Mouse (Mus musculus) limb, embryonic 12.5 days (tissue): ENCODE results near the gene Shox2. TPM values are rescaled to one million over a fixed set of nuclear protein-coding genes. Genes with fewer than 3 reads are reported as not detected.

Experiments
- ATAC-seq: fragments of 200-750 bp; cut with Nextera tagmentation; 2 replicates; pipeline ENCODE4 v1.8.0; 2017; ENCODE audit warnings: low read depth, moderate TSS enrichment; ENCODE audit not compliant: insufficient number of reproducible peaks, insufficient read depth, low FRiP score, low TSS enrichment
- H3K27ac ChIP-seq: fragments of 300-500 bp; sonication (generic); 2 replicates; pipeline ENCODE4 v1.5.1; 2016; ENCODE audit warnings: mild to moderate bottlenecking, moderate library complexity
- H3K27me3 ChIP-seq: fragments of 300-500 bp; sonication (generic); 2 replicates; pipeline ENCODE4 v1.6.1; 2016; ENCODE audit warnings: mild to moderate bottlenecking, moderate library complexity
- H3K36me3 ChIP-seq: fragments of 300-500 bp; sonication (generic); 2 replicates; pipeline ENCODE4 v1.6.1; 2016; ENCODE audit warnings: mild to moderate bottlenecking, moderate library complexity
- H3K4me1 ChIP-seq: fragments of 300-500 bp; sonication (generic); replicated peaks from 2 replicates; pipeline ENCODE4 v1.6.1; 2016
- H3K4me2 ChIP-seq: fragments of 300-500 bp; sonication (generic); 2 replicates; pipeline ENCODE4 v1.6.1; 2016; ENCODE audit warnings: mild to moderate bottlenecking, moderate library complexity
- H3K4me3 ChIP-seq: fragments of 300-500 bp; sonication (generic); replicated peaks from 2 replicates; pipeline ENCODE4 v1.5.1; 2016; ENCODE audit warnings: mild to moderate bottlenecking
- H3K9ac ChIP-seq: fragments of 300-500 bp; sonication (generic); replicated peaks from 2 replicates; pipeline ENCODE4 v1.6.1; 2016; ENCODE audit warnings: mild to moderate bottlenecking, moderate library complexity
- H3K9me3 ChIP-seq: fragments of 300-500 bp; sonication (generic); 2 replicates; pipeline ENCODE4 v1.6.1; 2016; ENCODE audit warnings: mild to moderate bottlenecking, moderate library complexity
- WGBS: fragments of 180-500 bp; shearing (Covaris S2); methylation state at CpG from one replicate; pipeline ENCODE4 v1.1.7; 2016; 5-methylcytosine and 5-hydroxymethylcytosine counted together
- polyA plus RNA-seq: library from polyadenylated mRNA; unstranded; fragments of >200 nt; fragmentation: Nextera tagmentation; extraction: Ambion mirVana; gene quantifications from 2 replicates; pipeline ENCODE4 v1.2.1, GENCODE M21; 2016

The Shox2 gene
- polyA plus RNA-seq: 98.3 and 107 TPM in 2 replicates

DNA sequence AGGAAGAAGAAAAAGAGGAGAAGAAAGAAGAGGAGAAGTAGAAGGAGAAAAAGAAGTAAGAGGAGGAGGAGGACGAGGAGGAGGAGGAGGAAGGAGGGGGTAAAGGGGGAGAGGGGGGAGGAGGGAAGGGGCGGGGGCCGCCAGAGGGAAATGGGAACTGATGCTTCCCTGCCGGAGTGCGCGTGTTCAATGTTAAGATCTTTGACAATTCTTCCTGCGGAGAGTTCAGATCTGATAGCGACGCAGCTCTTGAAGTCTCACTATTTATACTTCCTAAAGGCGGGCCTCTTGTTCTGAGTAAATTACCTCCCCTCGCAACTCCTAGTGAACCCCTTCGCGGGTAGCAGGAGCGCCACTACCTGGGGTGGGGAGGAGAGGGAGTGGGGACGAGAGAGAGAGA lies at the start of gene Shox2:
TSS of gene Shox2 (minus strand) at position 66 of the 400 bp plus-strand sequence.
- Histone ChIP-seq H3K9me3 (no peaks in the 10 kb centered on the region), H3K27ac (peak within 1 kb of the TSS; percentile 99), H3K9ac (peak within 1 kb of the TSS; percentile 97), H3K4me1 (peaks cover 23% of the 10 kb centered on the region), H3K36me3 (no peaks in the 10 kb centered on the region), H3K4me2 (peak within 1 kb of the TSS; percentile 76), H3K27me3 (peaks cover 43% of the 10 kb centered on the region), H3K4me3 (peak within 1 kb of the TSS; percentile 73)
- WGBS: 0% methylated on average over 14 of the region's 15 CpGs
- ATAC-seq: no peak

DNA sequence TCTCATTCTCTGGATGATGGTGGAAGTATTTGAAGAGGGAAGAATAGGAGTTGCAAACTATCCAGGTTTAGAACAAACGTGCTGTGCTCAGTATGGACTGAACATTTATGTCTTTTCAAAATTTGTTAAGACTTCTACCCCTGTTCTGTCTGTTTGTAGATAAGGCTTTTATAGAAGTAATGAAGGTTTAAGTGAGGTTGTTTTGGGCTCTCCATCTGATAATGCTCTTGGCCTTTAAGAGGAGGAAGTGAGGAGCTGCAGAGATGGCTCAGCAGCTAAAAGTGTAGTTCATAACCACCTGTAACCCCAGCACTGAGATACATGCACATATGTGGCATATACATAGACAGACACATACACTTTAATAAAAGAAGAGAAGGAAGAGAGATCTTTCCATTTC lies 15.2 kb upstream of the Shox2 start:
- Histone ChIP-seq H3K4me2 (no peak overlapping the region), H3K27ac (no peak overlapping the region), H3K4me3 (no peak overlapping the region), H3K9me3 (no peaks in the 10 kb centered on the region), H3K9ac (no peak overlapping the region), H3K27me3 (no peaks in the 10 kb centered on the region), H3K36me3 (peaks cover 40% of the 10 kb centered on the region), H3K4me1 (no peaks in the 10 kb centered on the region)
- ATAC-seq: no peak
- whole genome bisulfite sequencing: 83% methylated on average over 1 of the region's 1 CpGs

DNA sequence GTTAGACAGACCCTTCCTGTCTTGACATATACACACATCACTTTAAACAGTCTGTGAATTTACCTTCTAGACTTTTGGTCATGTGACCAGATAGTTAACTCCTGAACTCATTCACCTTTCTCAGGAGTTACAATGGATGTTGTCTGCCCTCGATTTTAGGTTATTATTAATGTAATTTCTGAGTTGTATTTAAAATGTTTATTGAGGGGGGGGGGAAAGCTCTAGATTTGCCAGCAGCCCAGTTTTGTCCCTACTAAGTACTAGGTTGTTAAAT lies 4.7 kb upstream of the Shox2 start:
- H3K27me3 ChIP-seq: peaks cover 14% of the 10 kb centered on the region
- peak overlapping the region; percentile 73 for H3K4me2 ChIP-seq
- peak overlapping the region; percentile 84 for H3K9ac ChIP-seq
- no peaks in the 10 kb centered on the region for H3K36me3 ChIP-seq
- H3K4me1 ChIP-seq: peaks cover 13% of the 10 kb centered on the region
- ATAC-seq: no peak
- no peaks in the 10 kb centered on the region for H3K9me3 ChIP-seq
- H3K27ac ChIP-seq: peak overlapping the region; percentile 87; the same call in 1 of the 2 replicates
- H3K4me3 ChIP-seq: peak overlapping the region; percentile 76
- WGBS: 6% methylated on average over 1 of the region's 1 CpGs

DNA sequence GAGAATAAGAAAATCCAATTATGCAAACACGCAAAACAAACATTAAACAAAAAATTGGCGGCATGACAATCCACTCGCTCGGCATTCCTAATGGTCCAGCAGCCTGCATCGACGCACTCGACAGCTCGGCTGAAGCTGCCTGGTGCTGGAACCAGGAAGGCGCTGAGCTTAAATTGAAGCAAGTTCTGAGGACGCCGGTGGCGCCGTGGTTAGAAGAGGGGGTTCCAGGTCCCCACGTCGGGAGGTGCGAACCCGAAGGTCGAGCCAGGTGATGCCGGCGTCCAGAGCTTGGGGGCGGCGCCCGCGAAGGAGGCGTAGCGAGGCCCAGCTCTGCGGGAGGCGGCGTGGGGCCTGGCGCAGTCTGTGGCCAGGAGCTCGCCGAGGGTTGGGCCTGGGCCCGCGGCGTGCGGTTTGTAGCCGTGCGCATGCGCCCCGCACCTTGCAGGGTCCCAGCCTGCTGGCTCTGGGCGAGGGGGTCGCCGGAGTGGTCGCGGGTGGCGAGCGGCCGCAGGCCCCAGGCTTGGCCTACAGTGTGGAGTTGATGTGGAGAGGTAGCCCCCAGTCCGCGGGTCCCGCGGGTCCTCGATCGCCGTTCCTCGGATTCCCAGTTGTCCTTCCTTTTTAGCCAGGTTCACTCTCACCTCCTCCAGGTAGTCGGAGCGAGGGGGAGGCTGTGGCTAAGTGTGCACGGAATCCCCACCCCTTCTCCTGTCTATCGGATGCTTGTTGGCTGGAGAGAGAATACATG lies 4.1 kb upstream of the Shox2 start:
- Histone ChIP-seq H3K27me3 (peaks cover 19% of the 10 kb centered on the region), H3K36me3 (no peaks in the 10 kb centered on the region), H3K27ac (peak overlapping the region; percentile 87), H3K4me2 (peak overlapping the region; percentile 73), H3K9ac (peak overlapping the region; percentile 84), H3K4me1 (peaks cover 13% of the 10 kb centered on the region), H3K9me3 (no peaks in the 10 kb centered on the region), H3K4me3 (peak overlapping the region; percentile 76)
- under 1% methylated on average over 60 of the region's 60 CpGs for WGBS
- peak; percentile 90 for ATAC-seq

DNA sequence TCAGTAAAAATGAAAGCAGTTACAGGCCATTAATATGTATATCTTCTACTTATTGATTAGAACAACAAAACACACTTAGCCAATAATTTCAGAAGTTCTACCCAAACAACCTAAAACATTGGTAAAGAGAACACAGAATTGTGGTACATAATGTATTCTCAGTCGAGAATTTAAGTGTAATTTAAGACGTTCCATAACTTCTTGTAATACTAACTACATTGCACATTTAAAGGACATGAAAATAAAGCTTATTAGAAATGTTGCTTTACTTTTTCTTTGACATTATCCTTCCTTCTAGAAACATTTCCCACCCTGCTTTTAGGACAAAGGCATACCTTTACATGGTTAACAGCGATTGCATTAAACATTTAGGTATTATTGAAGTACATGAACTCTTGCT lies 1.9 kb upstream of the Shox2 start:
- H3K4me1 ChIP-seq: peaks cover 24% of the 10 kb centered on the region
- no peak overlapping the region for H3K27ac ChIP-seq
- H3K36me3 ChIP-seq: no peaks in the 10 kb centered on the region
- no peak overlapping the region for H3K9ac ChIP-seq
- H3K4me3 ChIP-seq: peak overlapping the region; percentile 18; the same call in 1 of the 2 replicates
- peak overlapping the region; percentile 76 for H3K4me2 ChIP-seq
- peaks cover 32% of the 10 kb centered on the region for H3K27me3 ChIP-seq
- ATAC-seq: no peak
- no peaks in the 10 kb centered on the region for H3K9me3 ChIP-seq
- WGBS: 10% methylated on average over 3 of the region's 3 CpGs

DNA sequence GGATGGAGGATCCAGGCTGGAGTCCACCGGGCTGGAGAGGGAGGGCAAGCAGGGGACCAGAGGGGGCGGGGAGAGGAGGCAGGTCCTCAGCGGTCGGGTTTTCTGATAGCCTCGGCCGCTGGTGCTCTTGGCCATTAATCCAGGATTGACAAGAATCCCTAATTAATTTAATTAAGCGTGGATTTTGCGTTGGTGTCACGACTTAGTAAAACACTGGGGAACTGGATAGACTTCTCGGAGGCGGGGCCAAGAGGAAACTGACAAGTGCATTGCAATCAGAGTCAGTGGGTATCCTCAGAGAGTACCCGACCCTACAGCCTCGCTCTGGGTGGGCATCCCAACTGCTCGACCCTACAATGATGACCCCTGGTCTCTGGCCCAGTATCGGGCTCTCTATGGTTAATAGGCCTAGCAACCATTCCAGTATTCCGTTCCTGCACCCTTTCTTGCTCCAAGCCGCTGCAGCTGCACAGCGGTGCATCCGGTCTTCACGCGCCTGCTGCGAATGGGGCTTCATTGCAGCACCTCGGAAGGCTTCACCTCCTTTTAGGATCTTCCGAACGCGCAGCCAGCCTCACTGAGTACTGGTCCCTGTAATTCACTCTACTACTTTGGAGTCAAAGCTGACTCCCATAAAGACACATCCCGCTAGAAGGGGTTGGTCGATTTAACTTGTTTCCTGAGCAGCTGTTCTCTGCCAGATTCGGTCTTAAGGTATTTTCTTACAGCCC lies 775 bp upstream of the Shox2 start:
- H3K4me1 ChIP-seq: peaks cover 24% of the 10 kb centered on the region
- H3K4me2 ChIP-seq: peak overlapping the region; percentile 76
- H3K36me3 ChIP-seq: no peaks in the 10 kb centered on the region
- peak overlapping the region; percentile 97 for H3K9ac ChIP-seq
- peak overlapping the region; percentile 99 for H3K27ac ChIP-seq
- 0 out of 2 replicates have a peak, but pooled peaks have one; percentile 9 for ATAC-seq
- no peaks in the 10 kb centered on the region for H3K9me3 ChIP-seq
- H3K4me3 ChIP-seq: peak overlapping the region; percentile 73
- under 1% methylated on average over 29 of the region's 29 CpGs for WGBS
- peaks cover 39% of the 10 kb centered on the region for H3K27me3 ChIP-seq

DNA sequence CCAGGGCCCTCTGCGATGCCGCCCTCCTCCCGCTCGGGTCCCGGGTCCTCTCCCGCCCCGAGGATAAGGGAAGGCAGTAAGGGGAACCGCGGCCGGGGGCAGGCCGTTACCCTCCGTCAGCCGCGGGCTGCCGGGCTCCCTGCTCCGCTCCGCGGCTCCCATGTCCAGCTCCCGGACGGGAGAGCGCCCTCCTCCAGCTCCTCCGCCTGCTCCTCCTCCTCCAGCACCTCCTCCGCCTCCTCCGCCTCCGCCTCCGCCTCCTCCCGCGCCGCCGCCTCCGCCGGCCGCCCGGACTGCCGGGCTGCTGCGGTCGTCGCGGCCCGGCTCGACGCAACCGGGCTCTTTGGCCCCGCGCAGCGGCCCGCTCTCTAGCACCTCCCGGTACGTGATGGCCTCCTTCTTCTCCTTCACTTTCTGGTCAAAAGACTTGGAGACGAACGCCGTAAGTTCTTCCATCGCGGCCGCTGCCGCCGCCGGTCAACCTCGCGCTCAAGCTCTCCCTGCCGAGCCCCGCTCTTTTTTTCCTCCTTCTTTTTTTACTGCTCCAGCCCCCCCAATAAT lies 390 bp downstream of the Shox2 start, which contains the start of gene Rsrc1:
TSS of gene Rsrc1 (plus strand) at position 290 of the 561 bp plus-strand sequence.
- no peak for ATAC-seq
- peak within 1 kb of the TSS; percentile 97 for H3K9ac ChIP-seq
- H3K36me3 ChIP-seq: no peaks in the 10 kb centered on the region
- peak within 1 kb of the TSS; percentile 76 for H3K4me2 ChIP-seq
- H3K4me1 ChIP-seq: peaks cover 19% of the 10 kb centered on the region
- peak within 1 kb of the TSS; percentile 99 for H3K27ac ChIP-seq
- H3K27me3 ChIP-seq: peaks cover 43% of the 10 kb centered on the region
- H3K4me3 ChIP-seq: peak within 1 kb of the TSS; percentile 73
- no peaks in the 10 kb centered on the region for H3K9me3 ChIP-seq
- under 1% methylated on average over 59 of the region's 62 CpGs for WGBS

DNA sequence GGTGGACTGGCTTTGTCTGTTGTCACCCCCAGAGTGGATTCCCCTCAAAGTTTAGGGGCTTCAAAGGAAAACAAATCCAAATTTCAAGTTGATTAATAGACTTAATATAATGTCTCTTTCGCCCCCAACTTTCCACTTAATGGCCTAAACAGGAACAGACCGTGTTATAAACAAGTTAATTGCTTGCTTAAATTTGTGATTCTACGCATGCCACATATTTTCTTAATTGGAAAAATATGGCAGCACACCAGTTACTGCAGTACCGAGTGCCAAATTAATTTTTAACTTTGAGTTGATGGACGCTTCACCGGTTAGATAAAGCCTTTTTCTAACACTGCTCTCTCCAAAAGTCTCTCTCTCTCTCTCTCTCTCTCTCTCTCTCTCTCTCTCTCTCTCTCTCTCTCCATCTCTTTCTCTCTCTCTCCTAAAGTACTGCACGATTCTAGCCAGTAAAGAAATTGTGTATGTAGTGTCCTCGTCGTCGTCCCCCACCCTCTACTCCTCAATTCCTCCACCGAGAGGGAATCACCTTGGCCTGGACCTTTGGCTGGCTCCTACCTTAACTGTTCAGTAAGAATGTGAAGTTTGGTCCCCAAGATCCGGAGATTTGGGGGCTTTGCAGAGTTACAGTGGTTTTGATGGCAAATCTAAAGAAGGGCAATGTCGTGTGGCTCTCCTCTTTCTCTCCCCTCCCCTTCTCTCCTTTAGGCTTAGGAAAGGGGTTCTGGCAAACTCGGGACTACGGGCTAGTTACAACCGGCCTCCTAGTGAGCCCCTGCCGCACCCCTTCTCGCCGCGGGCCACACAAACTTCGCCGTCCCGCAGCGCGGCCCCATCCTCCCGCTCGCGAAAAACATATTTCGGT lies 1.2 kb downstream of the Shox2 start:
- no peak for ATAC-seq
- H3K4me2 ChIP-seq: peak overlapping the region; percentile 76
- H3K9ac ChIP-seq: peak overlapping the region; percentile 97
- peaks cover 43% of the 10 kb centered on the region for H3K27me3 ChIP-seq
- H3K4me1 ChIP-seq: peaks cover 19% of the 10 kb centered on the region
- peak overlapping the region; percentile 73 for H3K4me3 ChIP-seq
- no peaks in the 10 kb centered on the region for H3K36me3 ChIP-seq
- peak overlapping the region; percentile 99 for H3K27ac ChIP-seq
- H3K9me3 ChIP-seq: no peaks in the 10 kb centered on the region
- WGBS: under 1% methylated on average over 29 of the region's 29 CpGs

DNA sequence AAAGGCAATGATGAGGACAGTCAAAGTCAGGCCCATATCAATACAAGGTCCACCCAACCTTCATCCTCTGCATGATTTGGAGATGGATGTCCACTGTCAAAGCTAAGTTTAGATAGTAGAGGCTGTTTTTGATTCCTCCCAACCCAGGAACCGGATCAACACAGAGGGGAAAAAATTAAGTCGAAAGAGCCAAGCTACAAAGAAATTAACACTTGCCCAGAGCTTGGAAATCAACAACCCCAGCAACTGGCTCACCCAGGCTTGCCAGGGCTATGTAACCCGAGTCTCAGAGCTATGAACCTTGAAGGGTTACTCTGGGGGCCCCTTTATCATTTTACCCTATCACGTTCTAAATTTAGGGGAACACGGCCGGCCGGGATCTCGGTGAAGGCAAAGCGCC lies 2.1 kb downstream of the Shox2 start:
- 0 out of 2 replicates have a peak, but pooled peaks cover 2% of the 10 kb centered on the region for H3K36me3 ChIP-seq
- H3K27me3 ChIP-seq: peaks cover 45% of the 10 kb centered on the region
- peak overlapping the region; percentile 99 for H3K27ac ChIP-seq
- peak overlapping the region; percentile 76 for H3K4me2 ChIP-seq
- H3K4me3 ChIP-seq: peak overlapping the region; percentile 73
- H3K4me1 ChIP-seq: peaks cover 19% of the 10 kb centered on the region
- H3K9me3 ChIP-seq: no peaks in the 10 kb centered on the region
- ATAC-seq: no peak
- H3K9ac ChIP-seq: peak overlapping the region; percentile 97
- 1% methylated on average over 9 of the region's 9 CpGs for WGBS

DNA sequence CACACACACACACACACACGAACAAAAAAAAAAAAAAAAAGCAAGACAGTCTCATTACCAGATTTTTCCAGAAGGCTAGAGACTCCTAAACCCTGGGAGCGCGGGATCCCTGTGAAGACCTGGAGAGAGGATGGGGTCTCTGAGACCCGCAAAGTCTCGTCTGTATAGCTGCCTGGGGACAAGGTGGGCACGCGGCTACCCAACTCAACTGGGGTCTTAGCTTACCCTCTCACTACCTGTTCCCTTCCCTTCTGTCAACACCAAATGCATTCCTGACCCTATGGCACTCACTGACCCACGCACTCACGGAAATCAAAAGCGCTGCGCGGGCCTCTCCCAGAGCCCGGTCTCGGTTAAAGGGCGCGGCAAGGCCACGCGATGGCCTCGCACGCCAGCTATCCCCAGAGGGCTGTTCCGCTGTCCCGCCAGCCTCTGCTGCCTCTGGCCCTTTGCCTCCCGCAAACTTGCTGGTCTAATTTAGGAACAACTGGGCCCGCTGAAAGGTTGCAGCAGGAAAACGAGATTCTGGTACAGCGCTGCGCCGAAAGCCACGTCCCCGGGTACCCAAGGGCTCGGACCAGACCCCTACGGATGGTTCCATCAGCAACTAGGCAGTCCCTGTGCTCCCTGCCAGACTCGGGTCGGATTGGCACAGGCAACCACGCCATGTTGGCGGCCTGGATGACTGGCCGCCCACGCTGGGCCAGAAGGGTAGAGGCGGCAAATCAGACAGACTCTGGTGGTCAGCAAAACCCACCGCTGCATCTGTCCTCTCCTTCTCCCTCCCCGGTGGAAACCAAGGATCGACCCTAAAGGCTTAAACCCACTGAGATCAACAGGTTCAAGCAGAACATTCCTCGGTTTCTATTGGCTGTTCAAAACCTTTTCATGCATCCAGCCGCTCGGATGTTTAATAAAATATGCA lies 2.9 kb downstream of the Shox2 start:
- peak overlapping the region; percentile 73 for H3K4me3 ChIP-seq
- H3K36me3 ChIP-seq: peaks cover 10% of the 10 kb centered on the region
- no peaks in the 10 kb centered on the region for H3K9me3 ChIP-seq
- WGBS: under 1% methylated on average over 45 of the region's 45 CpGs
- no peak for ATAC-seq
- peak overlapping the region; percentile 97 for H3K9ac ChIP-seq
- H3K4me2 ChIP-seq: peak overlapping the region; percentile 76
- peak overlapping the region; percentile 99 for H3K27ac ChIP-seq
- H3K27me3 ChIP-seq: peaks cover 51% of the 10 kb centered on the region
- H3K4me1 ChIP-seq: peaks cover 23% of the 10 kb centered on the region
